Mouse (Mus musculus): Measurements from ENCODE around the gene Zbtb18.
A peak's percentile ranks its signal among the peaks of the same experiment; 100 is the strongest.

Gene Zbtb18

GRCm38 (mm10) chr1:177442196-177442808 lies at the start of gene Zbtb18:
Gene Zbtb18 (plus strand): TSS chr1:177442351.
- peak in 1 of 2 experiments; percentile 23 for DNase-seq

GRCm38 (mm10) chr1:177397455-177397854 lies 44.7 kb upstream of the Zbtb18 start:
- DNase-seq: peak; percentile 40 to 77

DNA sequence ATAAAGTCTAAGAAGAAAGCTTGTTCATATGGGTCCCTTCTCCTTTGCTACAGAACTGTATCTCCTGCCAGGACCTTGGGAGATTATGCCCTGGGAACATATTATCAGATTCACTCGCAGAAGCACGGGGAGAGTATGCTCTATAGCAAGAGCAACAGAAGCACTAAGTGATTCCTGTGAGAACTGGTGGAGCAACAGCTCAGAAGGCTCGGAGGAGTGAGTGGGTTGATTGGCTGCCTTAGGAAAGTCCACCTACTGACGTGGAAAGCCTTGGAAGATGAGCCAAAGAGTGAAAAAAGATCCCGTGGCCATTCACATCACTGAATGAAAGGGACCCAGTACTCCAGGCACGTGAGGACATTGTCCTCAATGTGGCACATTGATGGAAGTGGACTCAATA lies 37.0 kb upstream of the Zbtb18 start:
- no peak for DNase-seq

DNA sequence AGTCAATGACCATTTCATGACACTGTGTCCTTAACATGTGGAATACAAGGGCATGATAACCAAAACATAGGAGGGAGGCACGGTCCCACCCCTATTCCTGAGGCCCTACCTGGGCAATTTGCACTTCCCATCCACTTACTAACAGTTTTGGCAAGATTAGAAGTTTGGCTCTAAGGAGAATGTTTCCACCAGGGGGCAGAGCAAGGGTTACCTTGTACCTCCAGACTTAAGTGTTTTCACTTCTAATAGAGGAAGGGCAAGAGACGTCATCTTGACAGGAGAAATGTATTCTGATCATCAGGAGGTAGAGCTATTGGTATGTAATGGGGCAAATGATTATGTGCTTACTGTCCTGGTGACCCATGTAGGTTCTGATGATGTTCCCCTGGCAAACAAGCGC lies 33.5 kb upstream of the Zbtb18 start:
- DNase-seq: peak; percentile 37 to 67

DNA sequence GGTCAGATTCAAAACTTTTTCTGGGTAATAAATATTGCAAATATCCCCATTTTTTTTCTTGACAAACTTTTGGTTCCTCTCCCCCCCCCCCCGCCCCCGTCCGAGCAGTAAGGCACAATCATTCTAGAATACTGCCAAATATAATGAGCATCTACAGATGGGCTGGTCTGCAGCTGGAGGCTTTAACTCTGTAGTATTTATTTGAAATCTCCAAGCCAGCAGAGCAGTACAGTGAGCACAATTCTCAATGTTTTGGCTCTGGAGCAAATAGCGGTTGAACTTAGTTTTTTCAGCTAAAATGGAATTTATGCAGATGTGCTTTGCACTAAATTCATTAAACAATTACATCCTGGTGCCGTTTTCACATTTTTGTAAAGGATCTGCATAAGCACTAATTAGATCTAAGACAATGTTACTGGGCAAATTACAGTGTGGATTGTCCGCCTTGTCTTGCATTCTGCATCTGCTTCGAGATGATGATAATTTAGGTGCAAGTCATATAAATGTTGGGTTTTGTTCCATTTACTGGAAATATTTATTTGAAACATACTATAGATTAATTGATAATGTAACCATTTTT lies 31.3 kb upstream of the Zbtb18 start:
- DNase-seq: no peak

DNA sequence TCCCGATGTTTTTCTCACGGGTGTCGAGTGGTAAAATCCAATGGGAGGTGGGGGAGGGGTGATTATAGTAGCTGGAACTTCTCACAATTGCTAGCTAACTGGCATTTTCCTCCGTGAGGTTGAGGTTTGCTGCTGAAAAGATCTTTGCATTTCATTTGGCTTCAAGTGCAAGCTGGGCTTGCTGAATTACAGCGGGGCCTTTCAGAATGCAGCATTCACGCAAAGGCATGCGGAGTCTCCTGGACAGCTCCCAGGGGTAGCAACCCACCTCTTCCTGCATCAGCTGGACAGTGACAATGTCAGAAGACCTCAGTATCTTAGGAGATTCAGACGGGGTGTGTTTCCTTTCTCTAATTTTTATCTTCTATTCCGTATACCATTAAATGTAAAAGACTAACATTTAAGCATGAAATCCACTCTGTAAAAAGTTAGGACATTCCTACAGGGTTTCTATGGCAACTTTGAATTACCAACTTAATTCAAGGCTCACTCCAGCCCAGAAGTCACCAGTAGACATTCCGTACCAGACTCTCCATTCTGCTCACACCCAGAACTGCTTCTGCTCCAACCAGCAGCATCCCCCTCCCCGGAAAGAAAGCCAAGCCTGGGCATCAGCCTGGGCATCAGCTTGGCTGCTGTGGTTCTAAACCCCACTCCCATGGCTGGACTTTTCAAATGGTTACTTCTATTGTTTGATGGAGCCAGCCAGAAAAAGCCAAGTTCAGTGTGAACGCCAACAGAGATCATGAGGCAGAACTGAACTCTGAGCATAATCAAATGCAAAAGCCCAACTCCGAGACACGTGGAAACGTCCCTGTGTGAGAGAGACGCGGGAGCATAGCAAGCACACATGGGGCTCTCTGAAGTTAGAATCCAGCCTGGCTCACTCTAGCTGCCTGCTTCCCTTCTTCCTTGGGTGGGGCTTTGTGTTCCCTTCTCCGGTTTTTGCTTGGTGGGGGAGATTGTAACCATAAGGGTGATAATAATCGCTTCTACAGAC lies 30.5 kb upstream of the Zbtb18 start:
- DNase-seq: no peak

- no peak for DNase-seq
These were observed 22.8 kb upstream of the Zbtb18 start for GRCm38 (mm10) chr1:177419331-177419730.

DNA sequence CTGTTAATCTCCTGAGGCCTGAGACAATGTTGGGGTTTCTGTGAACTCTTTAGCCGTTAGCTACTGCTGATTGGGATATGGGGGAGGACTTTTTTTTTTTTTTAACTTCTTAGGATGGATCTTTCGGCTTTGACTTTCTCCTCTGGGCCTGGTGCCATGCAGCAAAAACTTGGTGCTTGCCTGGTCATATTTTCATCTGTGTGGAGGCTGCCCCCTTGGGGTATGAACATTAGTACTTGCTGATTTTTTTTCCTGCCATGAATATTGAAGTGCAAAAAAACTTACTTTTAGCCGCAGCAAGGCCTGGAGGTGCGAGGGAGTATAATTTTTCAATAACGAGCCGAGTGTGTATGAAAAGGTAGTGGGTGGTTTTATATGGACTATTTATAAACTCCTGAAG lies 22.0 kb upstream of the Zbtb18 start:
- DNase-seq: no peak

- DNase-seq: no peak
These were observed 14.3 kb upstream of the Zbtb18 start for GRCm38 (mm10) chr1:177427862-177428261.

DNA sequence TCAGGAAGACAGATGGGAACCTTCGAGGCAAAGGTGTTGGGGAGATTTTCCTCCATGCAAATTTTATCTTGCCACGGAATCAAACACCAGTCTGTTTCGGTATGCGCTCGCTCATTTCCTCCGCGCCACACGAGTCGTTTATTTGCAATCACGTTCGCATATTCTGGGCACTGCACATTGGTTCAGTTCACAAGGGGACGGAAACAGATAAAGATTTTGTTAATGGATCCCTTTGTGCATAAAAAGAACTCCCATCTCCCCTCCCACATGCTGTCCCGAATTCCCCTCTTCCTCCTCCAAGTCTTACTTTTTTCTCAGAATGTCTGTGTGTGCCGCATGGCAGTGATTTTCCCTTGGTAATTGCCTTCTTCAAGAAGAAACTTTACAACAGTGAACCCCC lies 13.8 kb upstream of the Zbtb18 start:
- no peak for DNase-seq

DNA sequence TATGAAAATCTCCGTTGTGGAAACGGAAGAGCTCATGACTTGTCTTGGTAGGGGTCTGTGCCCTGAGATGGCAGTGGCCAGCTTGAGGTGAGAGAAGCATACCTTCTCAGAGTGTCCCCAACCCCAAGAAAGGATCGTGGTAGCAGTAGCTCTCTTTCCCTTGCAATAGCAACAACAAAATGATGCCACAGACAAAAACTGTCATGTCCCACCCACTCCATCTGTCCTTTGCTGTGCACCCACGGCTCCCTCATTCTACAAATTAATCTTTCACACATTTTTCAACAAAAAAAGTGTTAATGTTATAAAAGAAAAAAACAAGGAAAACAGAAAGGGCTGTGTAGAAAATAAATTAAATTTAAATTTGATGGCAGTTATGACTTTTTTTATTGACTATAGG lies 13.1 kb upstream of the Zbtb18 start:
- no peak for DNase-seq

- no peak for DNase-seq
These were observed 1.7 kb upstream of the Zbtb18 start for GRCm38 (mm10) chr1:177440411-177440810.

DNA sequence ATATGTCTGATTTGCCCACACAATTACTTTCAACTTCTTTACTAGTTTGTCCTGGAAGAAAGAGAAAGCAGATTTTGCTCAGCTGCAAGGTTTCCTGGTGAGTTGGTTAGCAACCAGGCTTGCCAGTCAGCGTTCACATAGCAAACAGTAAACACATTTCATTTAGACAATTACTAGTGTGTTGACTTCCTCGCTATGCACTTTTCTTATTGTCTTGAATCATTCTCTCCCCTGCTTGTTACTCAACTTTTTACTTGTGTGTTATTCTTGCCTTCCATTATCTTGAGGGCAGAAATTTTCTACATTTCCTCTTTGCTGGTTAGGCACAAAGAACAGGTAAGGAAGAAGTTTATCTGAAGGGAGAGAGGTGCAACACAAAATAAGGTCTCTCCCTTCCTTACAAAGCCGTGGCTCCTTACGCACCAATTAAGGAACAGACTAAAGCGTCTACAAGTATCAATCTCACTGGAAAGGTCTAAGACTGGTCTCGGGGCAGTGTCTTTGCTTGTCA lies 1.1 kb upstream of the Zbtb18 start:
- DNase-seq: no peak

- peak; percentile 97 to 99 for DNase-seq
These were observed 507 bp upstream of the Zbtb18 start for GRCm38 (mm10) chr1:177441492-177442195.

- peak; percentile 28 to 33 for DNase-seq
These were observed 921 bp downstream of the Zbtb18 start for GRCm38 (mm10) chr1:177442821-177443723.

GRCm38 (mm10) chr1:177443724-177444482 lies 1.8 kb downstream of the Zbtb18 start:
- no peak for DNase-seq

GRCm38 (mm10) chr1:177444483-177444810 lies 2.3 kb downstream of the Zbtb18 start:
- no peak for DNase-seq

- DNase-seq: no peak
These were observed 2.8 kb downstream of the Zbtb18 start for GRCm38 (mm10) chr1:177444941-177445340.

GRCm38 (mm10) chr1:177445461-177446130 lies 3.4 kb downstream of the Zbtb18 start:
- no peak for DNase-seq

DNA sequence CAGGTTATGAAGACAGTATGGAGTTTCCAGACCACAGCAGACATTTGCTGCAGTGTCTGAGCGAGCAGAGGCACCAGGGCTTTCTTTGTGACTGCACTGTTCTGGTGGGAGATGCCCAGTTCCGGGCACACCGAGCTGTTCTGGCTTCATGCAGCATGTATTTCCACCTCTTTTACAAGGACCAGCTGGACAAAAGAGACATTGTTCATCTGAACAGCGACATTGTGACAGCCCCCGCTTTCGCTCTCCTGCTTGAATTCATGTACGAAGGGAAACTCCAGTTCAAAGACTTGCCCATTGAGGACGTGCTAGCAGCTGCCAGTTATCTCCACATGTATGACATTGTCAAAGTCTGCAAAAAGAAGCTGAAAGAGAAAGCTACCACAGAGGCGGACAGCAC lies 4.9 kb downstream of the Zbtb18 start:
- DNase-seq: no peak
